Mouse (Mus musculus): ENCODE measurements at regions not wholly inside any gene's neighbourhood (a gene's known extent, or its start where the extent isn't known, plus 50 kb on each side); places are given as distances from the start of the nearest gene placed in this dataset.
"Not testable (repeated sequence)": the region's sequence is repeated elsewhere in the genome, so short reads cannot be mapped to it uniquely, and the experiment has no call there.

DNA sequence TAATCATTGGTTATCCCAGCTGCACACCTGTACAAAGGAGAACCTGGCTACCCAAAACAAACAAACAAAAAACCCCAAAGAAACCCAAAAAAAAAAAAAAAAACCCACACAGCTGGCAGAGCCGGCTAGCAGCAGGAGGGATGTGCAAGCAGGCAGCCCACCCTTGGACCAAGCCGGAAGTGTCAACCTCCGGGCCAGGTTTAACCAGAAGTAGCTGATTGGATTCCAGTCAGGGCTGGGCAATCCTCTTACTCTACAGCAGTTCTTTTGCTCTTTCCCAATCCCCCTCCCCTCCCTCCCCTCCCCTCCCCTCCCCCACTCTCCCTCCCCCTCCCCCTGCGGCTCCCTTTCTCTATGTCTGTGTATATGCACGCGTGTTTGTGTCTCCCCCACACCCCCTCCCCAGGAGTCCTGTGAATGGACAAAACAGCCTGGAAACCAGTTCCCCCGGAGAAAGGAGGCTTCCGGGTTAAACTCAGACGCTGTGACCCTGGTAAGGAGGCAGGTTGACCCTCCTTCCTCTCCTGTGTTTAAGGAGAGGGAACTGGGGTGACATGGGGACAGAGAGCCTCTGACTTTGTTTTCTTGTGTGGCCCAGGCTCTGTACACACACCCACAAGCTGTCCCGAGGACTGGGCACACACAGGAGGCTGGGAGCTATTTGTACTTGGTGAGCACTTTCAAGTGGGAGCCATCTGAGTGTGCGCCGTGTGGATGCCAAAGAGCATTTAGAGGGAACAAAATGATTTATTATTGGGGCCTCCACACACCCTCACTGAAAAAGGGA, 93.9 kb upstream of the Jarid2 start:
- no peak for DNase-seq

DNA sequence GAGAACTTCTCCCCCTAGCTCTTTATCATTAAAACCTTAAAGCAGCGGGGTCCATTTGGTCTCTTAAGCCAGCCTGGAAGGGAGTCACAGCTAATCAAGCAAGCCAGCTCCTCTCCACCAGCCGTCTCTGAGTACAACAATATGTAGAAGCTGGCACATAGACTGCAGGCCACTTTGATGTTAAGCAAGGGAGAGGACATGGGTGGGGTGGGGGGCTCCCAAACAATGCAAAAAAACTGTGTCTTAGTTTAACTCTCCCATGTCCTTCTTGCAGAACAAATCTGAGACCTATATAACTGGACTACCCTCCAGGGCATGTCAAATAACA, 93.3 kb upstream of the Jarid2 start:
- no peak for DNase-seq

DNA sequence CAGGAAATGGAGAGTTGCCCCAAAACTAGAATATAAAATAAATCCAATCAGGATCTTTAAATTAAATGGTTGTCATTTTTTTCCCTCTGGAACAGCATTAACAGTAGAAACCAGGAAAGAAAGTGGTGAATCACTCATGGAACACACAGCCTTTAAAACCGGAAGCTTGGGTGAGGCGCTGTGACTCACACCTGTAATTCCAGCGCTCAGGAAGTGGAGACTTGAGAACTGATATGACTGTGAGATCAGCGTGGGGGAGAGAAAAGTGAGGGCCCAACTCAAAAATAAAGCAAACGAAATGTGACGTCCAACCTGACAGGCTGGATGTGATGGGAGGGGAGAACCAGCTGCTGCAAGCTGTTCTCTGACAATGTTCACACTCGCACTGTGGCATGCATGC, 86.9 kb upstream of the Jarid2 start:
- DNase-seq, result no peak

DNA sequence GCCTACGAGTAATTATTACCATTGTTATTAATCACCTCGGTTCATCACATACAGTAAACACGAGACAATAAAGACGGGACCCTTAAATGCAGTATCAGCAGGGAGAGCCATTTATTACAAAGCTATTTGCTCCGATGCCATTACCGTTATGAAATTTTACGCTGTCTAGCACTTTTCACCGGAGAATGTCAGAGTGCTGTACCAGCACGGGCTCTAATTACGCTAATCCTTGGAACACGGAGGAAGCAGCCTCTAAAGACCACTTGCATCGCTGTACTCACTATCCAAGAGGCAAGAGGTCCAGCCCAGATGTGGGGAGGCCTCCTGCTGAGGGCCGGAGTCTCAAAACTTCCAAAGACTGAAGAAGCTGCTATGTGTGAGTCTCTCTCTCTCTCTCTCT, 79.2 kb upstream of the Jarid2 start:
- DNase-seq, result no peak

DNA sequence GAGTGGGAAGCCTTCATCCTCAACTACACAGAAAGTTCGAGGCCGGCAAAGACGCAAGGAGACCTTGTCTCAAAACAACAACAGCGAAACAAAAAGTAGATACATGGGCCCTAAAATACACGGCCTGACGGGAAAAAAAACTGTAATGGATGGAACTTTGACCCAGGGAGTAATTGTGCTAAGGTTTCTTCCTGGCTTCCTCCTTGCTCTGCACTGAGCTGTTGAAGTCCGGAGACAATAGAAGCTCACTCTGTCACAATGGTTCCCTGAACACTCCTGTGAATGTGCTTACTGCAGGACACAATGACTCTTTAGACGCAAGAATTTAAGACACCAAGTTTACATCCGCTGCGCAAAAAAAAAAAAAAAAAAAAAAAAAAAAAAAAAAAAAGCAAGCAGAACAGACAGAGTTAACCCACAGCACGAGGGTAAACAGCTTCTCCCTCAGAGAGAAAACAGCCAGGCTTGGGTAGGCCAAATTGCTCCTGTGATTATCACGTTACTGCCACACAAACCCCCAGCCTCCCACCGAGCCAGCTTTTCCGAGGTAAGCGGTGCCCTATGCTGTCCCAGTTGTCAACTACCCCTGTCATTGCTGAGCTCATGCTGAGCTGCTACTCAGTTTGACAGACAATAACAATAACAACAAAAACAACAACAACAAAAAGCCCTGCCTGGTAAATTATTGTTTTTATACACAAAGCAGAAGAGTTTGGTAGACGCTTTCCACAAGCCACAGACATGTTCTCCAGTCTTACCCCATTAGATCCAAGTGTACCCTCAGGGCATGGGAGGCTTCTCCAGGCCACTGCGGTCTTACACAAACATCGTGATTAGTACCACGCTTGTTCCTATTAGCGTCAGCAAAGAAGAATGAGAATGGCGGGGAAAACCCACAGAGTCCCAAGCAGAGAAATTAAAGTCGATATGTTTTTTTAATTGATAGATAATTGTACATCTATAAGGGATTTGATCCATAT, 77.7 kb upstream of the Jarid2 start:
- no peak for DNase-seq

DNA sequence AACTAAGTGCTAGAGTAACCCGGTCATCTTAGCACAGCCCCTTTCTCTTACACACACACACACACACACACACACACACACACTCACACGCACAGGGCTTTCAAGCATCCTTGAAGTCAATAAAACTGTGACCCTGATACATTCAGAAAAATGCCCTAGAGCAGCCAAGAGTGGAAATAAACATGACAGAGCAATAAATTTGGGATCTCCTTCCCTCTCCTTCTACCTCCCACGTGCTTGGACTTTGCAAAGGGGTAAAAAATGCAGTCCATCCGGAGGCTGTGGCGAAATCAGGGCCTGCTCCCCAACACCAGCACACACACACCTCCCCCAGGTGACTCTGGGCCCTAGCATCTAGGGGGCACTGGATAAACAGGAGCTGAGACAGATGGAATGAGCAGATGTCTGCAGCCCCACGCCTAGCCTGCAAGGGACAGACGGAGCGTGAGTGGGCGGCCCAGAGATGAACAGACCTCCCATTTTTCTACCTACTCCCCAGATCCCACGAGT, 71.3 kb upstream of the Jarid2 start:
- no peak for DNase-seq

DNA sequence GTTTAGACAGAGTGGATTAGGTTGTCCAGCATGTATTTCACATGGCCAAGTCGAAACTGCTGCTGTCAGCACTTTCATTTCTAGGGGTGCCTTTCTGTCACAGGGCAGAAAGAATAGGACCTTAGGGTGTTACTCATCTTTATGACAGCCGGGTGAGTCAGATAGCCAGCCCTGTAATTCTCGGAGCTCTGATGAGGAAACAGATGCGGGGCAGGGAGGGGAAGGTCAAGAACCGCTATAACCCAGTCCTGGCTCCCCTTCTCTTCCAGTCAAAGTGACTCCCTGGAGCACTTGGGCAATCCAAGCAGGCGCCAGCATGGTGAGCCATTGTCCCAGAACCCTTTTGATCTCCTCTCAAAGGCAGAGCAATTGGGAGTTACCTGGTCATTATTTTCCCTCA, 69.4 kb upstream of the Jarid2 start:
- no peak for DNase-seq

DNA sequence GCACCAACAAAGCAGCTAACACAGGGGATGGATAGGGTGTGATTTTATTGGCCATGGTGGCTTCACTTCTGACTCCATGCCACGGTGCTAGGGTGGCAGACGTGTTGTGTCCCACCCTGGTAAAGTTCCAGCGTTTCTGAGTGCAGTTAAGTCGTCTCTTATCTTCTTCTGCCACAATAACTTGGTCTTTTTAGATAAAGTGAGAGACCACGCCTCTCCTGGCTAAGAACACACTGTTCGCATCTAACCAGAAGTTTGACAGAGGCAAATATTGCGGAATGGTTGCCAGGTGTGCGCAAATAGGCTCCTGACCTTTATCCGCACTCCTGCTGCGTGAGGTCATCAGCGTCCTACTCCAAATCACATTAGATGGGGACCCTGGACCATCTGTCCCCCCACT, 66.2 kb upstream of the Jarid2 start:
- no peak for DNase-seq

DNA sequence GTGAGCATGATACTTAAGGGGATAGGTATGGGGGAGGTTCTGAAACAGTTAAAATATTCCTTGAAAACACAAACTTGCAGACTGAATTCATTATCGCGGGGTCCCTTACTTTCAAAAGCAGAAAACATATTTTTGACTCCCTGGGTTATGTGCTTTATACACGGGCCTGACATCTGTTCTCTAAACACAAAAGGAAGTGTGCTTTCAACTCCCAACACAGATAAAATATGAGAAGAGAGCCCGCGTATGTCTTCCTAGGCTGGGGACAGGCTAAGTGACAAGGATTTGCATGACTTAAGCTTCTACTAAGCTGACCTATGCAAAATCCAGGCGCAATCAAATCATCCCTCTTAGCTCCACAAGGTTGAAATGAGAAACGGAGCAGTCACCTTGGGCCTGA, 65.5 kb upstream of the Jarid2 start:
- DNase-seq, result no peak

DNA sequence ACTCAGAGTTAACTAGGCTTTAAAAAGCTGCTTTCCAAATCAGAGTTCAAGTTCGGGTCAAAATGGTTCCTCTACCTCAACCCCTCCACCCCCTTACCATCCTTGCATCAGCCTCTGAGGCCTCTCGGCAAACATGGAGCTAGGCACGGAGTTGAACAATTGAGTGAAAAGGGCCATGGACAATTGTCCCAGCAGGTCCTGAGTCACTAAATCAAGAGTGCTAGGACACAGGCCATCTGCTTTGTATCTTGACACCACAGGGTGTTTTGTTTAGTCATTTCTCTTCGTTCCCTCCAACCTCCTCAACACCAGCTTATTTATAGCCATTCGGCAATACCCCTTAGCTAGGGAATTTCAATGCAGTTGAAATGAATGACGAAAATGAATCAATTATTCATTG, 59.5 kb upstream of the Jarid2 start:
- DNase-seq, result no peak

DNA sequence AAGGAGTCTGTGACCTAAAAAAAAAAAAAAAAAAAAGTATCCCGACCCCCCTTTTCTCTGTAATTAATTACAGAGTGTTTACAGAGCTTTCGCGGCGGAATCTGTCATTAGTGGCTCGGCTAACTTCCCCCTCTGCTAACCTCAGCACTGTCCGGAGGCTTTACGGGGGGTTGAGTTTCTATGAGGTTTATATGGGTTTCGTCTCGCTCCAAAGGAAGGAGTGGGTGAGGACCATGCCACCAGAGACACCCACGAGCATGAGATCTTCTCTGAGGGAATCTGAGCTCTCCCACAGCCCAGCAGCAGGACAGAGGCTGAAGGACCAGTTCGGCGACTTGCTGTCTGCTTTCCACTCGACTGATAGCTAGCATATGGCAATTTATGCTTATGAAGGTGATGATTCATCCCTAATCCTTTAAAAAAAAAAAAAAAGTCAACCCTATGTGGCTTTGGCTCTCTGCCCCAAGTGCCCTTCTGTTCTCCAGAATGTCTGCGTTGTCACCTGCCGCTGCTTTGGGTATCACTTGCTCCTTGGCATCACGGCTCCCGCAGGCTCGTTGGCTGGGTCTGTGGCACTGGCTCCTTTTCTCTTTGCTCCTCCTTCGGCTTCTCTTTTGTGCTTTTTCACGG, 55.8 kb upstream of the Jarid2 start:
- no peak for DNase-seq

DNA sequence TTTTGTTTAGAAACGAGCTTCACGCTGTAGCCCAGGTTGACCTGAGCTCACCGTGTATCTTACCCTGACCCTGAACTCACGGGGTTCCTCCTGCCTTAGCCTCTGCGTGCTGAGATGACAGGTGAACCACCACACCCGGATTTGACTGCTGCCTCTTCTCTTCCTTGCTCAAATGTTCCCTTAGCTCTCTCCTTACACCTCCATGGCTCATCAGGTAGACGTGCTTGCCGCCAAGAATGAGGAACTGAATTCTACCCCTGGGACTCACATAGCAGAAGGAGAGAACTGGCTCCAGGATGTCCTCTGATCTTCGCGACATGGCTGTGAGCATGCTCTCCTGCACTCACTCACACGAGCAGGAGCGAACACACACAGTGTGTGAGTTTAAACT, 55.3 kb upstream of the Jarid2 start:
- no peak for DNase-seq

DNA sequence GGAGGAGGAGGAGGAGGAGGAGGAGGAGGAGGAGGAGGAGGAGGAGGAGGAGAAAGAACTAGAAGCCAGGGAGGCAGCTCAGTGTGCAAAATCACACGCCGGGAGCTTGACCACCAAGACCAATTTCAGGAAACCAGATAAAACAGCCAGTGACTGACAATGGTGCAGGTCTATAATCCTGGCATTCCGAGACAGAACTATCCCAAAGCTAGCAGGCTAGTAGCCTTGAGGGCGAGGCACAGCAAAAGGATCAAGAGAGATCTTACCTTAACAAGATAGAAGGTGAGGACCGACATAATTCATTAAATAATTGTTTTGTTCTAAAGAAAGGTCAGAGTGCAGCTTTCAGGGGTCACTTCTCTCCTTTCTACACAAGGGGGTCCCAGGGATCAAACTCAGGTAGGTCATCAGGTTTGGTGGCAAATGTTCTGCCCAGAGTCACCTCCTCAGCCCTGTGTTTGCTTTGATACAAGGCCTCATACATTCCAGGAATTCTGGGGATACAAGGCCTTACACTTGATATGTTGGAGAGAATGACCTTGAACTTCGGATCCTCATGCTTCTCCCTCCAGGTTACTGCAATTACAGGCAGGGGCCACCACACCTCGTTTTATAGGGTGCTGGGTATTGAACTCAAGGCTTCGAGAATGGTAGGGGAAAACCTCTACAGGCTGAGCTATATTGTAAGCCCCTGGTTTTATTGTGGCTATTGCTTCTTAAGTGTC, 54.2 kb upstream of the Jarid2 start:
- DNase-seq, result no peak

DNA sequence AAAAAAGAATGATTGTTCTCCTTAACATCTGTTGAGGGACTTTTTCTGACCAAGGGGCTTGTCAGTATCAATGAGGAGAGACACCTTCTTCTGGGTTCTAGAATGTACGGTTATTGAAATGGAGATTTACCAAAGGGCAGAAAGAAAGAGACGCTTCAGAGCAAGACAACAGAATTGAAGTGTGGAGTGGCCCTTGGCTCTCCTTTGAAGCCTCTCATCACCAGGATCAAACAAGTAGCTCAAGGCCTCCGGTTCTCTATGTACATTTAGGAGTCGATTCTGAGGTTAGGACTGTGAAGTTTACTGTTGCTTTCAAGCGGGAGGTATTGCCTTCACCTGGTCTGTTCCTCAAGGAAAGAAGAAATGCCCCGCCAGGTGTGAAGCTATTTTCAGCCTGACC, 53.2 kb upstream of the Jarid2 start:
- no peak for DNase-seq

DNA sequence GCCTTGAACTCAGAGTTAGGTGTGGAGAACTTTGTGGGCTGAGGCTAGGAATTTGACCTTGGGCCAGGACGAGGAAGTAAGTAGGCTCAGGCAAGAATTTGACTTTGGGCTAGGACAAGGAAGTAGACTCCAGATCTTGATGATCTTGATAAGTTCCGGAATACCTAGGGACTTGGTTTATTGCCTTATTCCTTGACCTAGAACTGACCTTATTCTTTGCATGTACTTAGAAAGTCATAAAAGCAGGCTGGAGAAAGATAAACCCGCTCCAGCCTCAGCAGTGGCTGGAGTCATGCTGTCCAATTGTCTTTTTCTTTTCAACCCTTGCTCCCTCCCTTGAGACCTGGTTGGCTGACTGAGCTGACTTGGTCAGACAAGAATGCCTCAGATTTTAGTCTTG, 51.2 kb upstream of the Jarid2 start:
- no peak for DNase-seq

DNA sequence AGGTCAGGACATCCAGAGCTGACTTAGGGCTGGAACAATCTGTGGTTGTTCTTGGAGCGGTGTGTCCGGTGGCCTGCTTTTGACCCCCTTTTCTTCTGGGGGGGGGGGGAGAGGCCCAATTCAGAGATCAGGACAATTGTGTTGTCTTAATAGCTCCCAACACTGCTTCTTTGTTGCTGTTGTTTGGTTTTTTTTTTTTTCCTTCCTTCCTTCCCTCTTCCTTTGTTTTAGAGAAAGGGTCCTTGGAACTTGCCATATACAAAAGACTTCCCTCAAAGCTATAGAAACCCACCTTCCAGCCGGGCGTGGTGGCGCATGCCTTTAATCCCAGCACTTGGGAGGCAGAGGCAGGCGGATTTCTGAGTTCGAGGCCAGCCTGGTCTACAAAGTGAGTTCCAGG, 49.8 kb upstream of the Jarid2 start:
- not testable (repeated sequence) for DNase-seq
